Mouse (Mus musculus) limb, embryonic 12.5 days (tissue): ENCODE results near the gene Thap2. TPM values are rescaled to one million over a fixed set of nuclear protein-coding genes. Genes with fewer than 3 reads are reported as not detected.

Experiments
- ATAC-seq: fragments of 200-750 bp; cut with Nextera tagmentation; 2 replicates; pipeline ENCODE4 v1.8.0; 2017; ENCODE audit warnings: low read depth, moderate TSS enrichment; ENCODE audit not compliant: insufficient number of reproducible peaks, insufficient read depth, low FRiP score, low TSS enrichment
- H3K27ac ChIP-seq: fragments of 300-500 bp; sonication (generic); 2 replicates; pipeline ENCODE4 v1.5.1; 2016; ENCODE audit warnings: mild to moderate bottlenecking, moderate library complexity
- H3K27me3 ChIP-seq: fragments of 300-500 bp; sonication (generic); 2 replicates; pipeline ENCODE4 v1.6.1; 2016; ENCODE audit warnings: mild to moderate bottlenecking, moderate library complexity
- H3K36me3 ChIP-seq: fragments of 300-500 bp; sonication (generic); 2 replicates; pipeline ENCODE4 v1.6.1; 2016; ENCODE audit warnings: mild to moderate bottlenecking, moderate library complexity
- H3K4me1 ChIP-seq: fragments of 300-500 bp; sonication (generic); replicated peaks from 2 replicates; pipeline ENCODE4 v1.6.1; 2016
- H3K4me2 ChIP-seq: fragments of 300-500 bp; sonication (generic); 2 replicates; pipeline ENCODE4 v1.6.1; 2016; ENCODE audit warnings: mild to moderate bottlenecking, moderate library complexity
- H3K4me3 ChIP-seq: fragments of 300-500 bp; sonication (generic); replicated peaks from 2 replicates; pipeline ENCODE4 v1.5.1; 2016; ENCODE audit warnings: mild to moderate bottlenecking
- H3K9ac ChIP-seq: fragments of 300-500 bp; sonication (generic); replicated peaks from 2 replicates; pipeline ENCODE4 v1.6.1; 2016; ENCODE audit warnings: mild to moderate bottlenecking, moderate library complexity
- H3K9me3 ChIP-seq: fragments of 300-500 bp; sonication (generic); 2 replicates; pipeline ENCODE4 v1.6.1; 2016; ENCODE audit warnings: mild to moderate bottlenecking, moderate library complexity
- WGBS: fragments of 180-500 bp; shearing (Covaris S2); methylation state at CpG from one replicate; pipeline ENCODE4 v1.1.7; 2016; 5-methylcytosine and 5-hydroxymethylcytosine counted together
- polyA plus RNA-seq: library from polyadenylated mRNA; unstranded; fragments of >200 nt; fragmentation: Nextera tagmentation; extraction: Ambion mirVana; gene quantifications from 2 replicates; pipeline ENCODE4 v1.2.1, GENCODE M21; 2016

Gene Thap2
- polyA plus RNA-seq, 1 experiment from 2014 or later = 30.1 TPM

- peak overlapping the region; percentile 76 for H3K4me2 ChIP-seq
- H3K36me3 ChIP-seq = peaks cover 15% of the 10 kb centered on the region; the same call in 1 of the 2 replicates
- no peak for ATAC-seq
- 0 out of 2 replicates have a peak overlapping the region, but pooled peaks have one; percentile 41 for H3K27ac ChIP-seq
- H3K9ac ChIP-seq = peak overlapping the region; percentile 82
- H3K27me3 ChIP-seq = no peaks in the 10 kb centered on the region
- no peaks in the 10 kb centered on the region for H3K9me3 ChIP-seq
- H3K4me3 ChIP-seq = peak overlapping the region; percentile 93
- WGBS = 55% methylated on average over 12 of the region's 12 CpGs
- H3K4me1 ChIP-seq = peaks cover 26% of the 10 kb centered on the region
These were observed 1.2 kb downstream of the Thap2 start for GRCm38 (mm10) chr10:115382846-115383643.

GRCm38 (mm10) chr10:115381506-115382084, 2.6 kb downstream of the Thap2 start:
- Histone ChIP-seq H3K4me2 (no peak overlapping the region), H3K27me3 (no peaks in the 10 kb centered on the region), H3K9me3 (no peaks in the 10 kb centered on the region), H3K9ac (no peak overlapping the region), H3K4me3 (no peak overlapping the region), H3K36me3 (peaks cover 15% of the 10 kb centered on the region; the same call in 1 of the 2 replicates), H3K27ac (no peak overlapping the region), H3K4me1 (peaks cover 18% of the 10 kb centered on the region)
- no peak for ATAC-seq
- WGBS = 93% methylated on average over 2 of the region's 2 CpGs

DNA sequence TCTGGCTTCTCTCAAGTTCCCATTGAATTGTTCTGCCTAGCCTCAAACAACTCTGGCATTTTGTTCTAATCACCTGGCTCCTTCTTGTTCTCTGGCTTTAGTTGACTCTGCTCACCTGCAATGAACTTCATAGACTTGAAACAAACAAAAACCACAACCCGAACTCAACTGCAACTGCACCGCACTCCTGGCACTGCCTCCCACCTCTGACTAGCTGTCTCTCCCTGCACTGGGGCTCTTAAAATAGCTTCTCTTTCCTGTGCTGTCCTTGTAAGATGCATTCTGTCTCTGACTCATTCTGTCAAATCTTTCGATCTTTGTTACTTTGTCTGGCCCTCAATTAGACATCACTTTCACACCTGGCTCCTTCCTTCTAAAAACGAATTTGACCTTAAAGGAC, 21.1 kb downstream of the Thap2 start:
- peak overlapping the region; percentile 68 for H3K4me2 ChIP-seq
- peaks cover 14% of the 10 kb centered on the region; the same call in 1 of the 2 replicates for H3K4me1 ChIP-seq
- whole genome bisulfite sequencing = 85% methylated on average over 4 of the region's 4 CpGs
- no peaks in the 10 kb centered on the region for H3K27me3 ChIP-seq
- no peaks in the 10 kb centered on the region for H3K9me3 ChIP-seq
- H3K4me3 ChIP-seq = peak overlapping the region; percentile 54
- no peak overlapping the region for H3K9ac ChIP-seq
- H3K27ac ChIP-seq = no peak overlapping the region
- ATAC-seq = no peak
- H3K36me3 ChIP-seq = no peaks in the 10 kb centered on the region

- H3K27ac ChIP-seq = peak overlapping the region; percentile 91
- no peaks in the 10 kb centered on the region for H3K9me3 ChIP-seq
- peak overlapping the region; percentile 68 for H3K4me2 ChIP-seq
- no peaks in the 10 kb centered on the region for H3K27me3 ChIP-seq
- peaks cover 14% of the 10 kb centered on the region; the same call in 1 of the 2 replicates for H3K4me1 ChIP-seq
- H3K36me3 ChIP-seq = no peaks in the 10 kb centered on the region
- H3K9ac ChIP-seq = peak overlapping the region; percentile 52
- 7% methylated on average over 9 of the region's 9 CpGs for WGBS
- peak overlapping the region; percentile 54 for H3K4me3 ChIP-seq
- ATAC-seq = peak; percentile 0; the same call in 1 of the 2 replicates
These were observed 21.6 kb downstream of the Thap2 start for GRCm38 (mm10) chr10:115362623-115362964.

DNA sequence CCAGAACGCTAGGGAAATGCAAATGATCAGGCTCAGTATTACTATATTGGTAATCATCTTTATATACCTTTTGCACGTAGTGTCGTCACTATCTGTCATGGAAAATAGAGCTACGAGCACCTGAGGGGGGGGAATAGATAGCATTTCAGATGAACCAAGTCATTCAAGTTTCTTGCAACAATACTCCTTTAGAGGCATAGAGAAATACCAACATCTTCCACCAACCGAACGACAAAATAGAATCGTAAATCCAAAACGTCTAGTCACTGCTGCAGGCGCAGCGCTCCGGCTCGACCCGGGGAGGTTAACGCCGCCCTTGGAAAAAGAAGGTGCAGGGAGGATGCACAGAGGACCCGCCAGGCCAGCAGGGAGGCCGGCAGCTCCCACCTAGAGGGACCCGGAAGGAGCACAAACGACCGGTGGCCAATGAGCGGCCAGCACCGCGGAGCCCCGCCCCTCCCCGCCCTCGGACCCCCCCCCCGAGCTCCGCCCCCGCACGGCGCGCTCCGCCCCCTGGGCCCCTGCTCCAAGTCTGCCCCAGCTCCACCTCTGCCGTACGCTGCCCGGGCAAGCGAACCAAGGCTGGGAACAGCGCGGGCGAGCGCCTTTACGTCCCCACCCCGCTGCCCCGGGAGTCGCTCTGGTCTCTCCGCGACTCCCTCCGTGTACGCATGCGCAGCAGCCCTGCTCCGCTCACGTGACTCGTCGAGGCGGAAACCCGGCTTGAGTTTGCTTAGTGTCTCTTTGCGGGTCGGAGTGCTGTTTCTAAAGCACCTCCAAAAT, 22.2 kb downstream of the Thap2 start, which contains the start of gene Tmem19:
Tmem19 (minus strand) TSS at position 662 of the 783 bp plus-strand sequence.
- no peaks in the 10 kb centered on the region for H3K27me3 ChIP-seq
- H3K9ac ChIP-seq = peak within 1 kb of the TSS; percentile 52
- peak within 1 kb of the TSS; percentile 91 for H3K27ac ChIP-seq
- peak; percentile 100 for ATAC-seq
- WGBS = under 1% methylated on average over 51 of the region's 58 CpGs
- H3K9me3 ChIP-seq = no peaks in the 10 kb centered on the region
- peaks cover under 1% of the 10 kb centered on the region for H3K36me3 ChIP-seq
- H3K4me1 ChIP-seq = peaks cover 14% of the 10 kb centered on the region; the same call in 1 of the 2 replicates
- peak within 1 kb of the TSS; percentile 68 for H3K4me2 ChIP-seq
- peak within 1 kb of the TSS; percentile 54 for H3K4me3 ChIP-seq

- Histone ChIP-seq H3K9ac (no peak overlapping the region), H3K4me2 (no peak overlapping the region), H3K27ac (no peak overlapping the region), H3K27me3 (no peaks in the 10 kb centered on the region), H3K4me1 (peaks cover 14% of the 10 kb centered on the region; the same call in 1 of the 2 replicates), H3K36me3 (peaks cover 7% of the 10 kb centered on the region), H3K9me3 (no peaks in the 10 kb centered on the region), H3K4me3 (no peak overlapping the region)
- ATAC-seq = no peak
- 89% methylated on average over 7 of the region's 7 CpGs for WGBS
These were observed 25.2 kb downstream of the Thap2 start for GRCm38 (mm10) chr10:115359066-115359465.

DNA sequence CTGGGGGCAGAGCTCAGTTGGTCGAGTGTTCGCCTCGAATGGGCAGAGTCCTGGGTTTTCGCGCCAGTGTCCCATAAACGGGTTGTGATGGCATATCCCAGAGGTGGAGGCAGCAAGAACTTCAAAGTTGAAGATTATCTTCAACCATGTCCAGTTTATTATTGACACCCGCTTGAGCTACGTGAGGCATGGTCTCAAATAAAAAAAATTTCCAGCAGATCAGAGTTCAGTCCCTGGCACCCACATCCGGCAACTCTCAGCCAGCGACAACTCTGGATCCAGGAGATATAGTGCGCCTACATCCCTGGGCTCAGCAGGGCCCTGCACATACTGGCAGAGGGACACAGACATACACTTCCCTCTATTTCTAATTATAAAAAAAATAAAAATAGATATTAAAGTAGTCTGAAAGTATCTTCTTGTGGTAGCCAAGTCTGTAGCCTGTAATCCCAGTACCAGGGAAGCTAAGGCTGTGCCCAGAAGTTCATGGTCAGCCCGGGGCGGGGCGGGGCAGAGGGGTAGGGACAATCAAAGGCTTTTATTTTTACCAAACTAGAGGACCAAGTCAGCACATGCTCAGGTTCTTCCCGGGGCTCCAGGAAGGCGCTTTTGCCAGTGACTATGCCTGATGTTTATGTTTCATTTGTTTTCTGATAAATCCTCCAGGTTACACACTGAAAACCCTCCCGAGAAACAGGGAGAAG, 25.9 kb downstream of the Thap2 start:
- H3K4me2 ChIP-seq = no peak overlapping the region
- peaks cover 7% of the 10 kb centered on the region for H3K36me3 ChIP-seq
- peaks cover 14% of the 10 kb centered on the region; the same call in 1 of the 2 replicates for H3K4me1 ChIP-seq
- no peaks in the 10 kb centered on the region for H3K27me3 ChIP-seq
- WGBS = 92% methylated on average over 17 of the region's 17 CpGs
- H3K4me3 ChIP-seq = no peak overlapping the region
- no peak overlapping the region for H3K27ac ChIP-seq
- H3K9ac ChIP-seq = no peak overlapping the region
- no peak for ATAC-seq
- H3K9me3 ChIP-seq = no peaks in the 10 kb centered on the region

DNA sequence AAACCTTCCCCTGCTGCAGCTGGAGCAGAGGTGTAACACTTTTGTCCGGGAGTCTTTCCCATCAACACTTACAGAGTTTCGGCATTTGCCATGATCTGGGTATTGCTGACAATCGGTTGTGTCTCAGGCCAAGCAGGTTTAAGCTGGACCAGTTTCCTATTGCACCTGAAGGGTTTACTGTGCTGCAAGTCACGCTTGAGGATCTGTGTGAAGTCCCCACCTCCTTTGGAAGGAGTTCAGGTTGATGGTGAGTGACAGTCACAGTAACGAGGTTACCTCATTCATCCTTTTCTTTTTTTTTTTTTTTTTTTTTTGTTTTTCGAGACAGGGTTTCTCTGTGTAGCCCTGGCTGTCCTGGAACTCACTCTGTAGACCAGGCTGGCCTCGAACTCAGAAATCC, 28.1 kb downstream of the Thap2 start:
- Histone ChIP-seq H3K4me3 (no peak overlapping the region), H3K9ac (no peak overlapping the region), H3K9me3 (no peaks in the 10 kb centered on the region), H3K36me3 (peaks cover 7% of the 10 kb centered on the region), H3K4me1 (peaks cover 6% of the 10 kb centered on the region; the same call in 1 of the 2 replicates), H3K4me2 (no peak overlapping the region), H3K27ac (no peak overlapping the region), H3K27me3 (no peaks in the 10 kb centered on the region)
- 88% methylated on average over 6 of the region's 7 CpGs for WGBS
- ATAC-seq = no peak

- no peaks in the 10 kb centered on the region for H3K9me3 ChIP-seq
- 92% methylated on average over 6 of the region's 6 CpGs for WGBS
- no peaks in the 10 kb centered on the region for H3K27me3 ChIP-seq
- H3K4me3 ChIP-seq = no peak overlapping the region
- H3K27ac ChIP-seq = no peak overlapping the region
- no peaks in the 10 kb centered on the region for H3K4me1 ChIP-seq
- H3K9ac ChIP-seq = no peak overlapping the region
- peaks cover 7% of the 10 kb centered on the region for H3K36me3 ChIP-seq
- ATAC-seq = no peak
- H3K4me2 ChIP-seq = no peak overlapping the region
These were observed 29.2 kb downstream of the Thap2 start for GRCm38 (mm10) chr10:115355016-115355415.

- Histone ChIP-seq H3K9me3 (no peaks in the 10 kb centered on the region), H3K9ac (no peak overlapping the region), H3K27me3 (no peaks in the 10 kb centered on the region), H3K36me3 (peaks cover 7% of the 10 kb centered on the region), H3K4me3 (no peak overlapping the region), H3K4me1 (no peaks in the 10 kb centered on the region), H3K27ac (no peak overlapping the region), H3K4me2 (no peak overlapping the region)
- WGBS = 83% methylated on average over 6 of the region's 6 CpGs
- ATAC-seq = no peak
These were observed 29.7 kb downstream of the Thap2 start for GRCm38 (mm10) chr10:115354553-115354952.
